Mouse (Mus musculus): Measurements from ENCODE around the gene Fam78b.

DNA sequence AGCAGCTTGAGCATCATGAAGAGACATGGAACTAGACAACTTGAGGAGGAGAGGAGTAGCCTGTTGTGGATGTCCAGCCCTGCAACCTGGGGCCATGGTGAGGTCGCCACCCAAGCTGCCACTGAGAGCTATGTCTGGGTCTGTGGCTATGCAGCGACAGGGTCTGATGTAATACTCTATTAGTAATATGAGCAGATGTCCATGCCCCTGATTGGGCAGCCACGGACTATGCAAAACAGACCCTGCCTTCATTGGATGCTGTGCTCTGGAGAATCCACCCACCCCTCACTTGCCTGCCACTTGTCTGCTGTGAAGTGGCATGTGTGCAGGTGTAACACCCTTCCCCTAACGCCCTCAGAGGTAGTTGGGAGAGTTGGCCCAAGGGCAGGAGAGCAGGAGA, 125.1 kb downstream of the Fam78b start:
- TF ChIP-seq CTCF (IDR thresholded peaks at IDR 0.05; ENCODE audit: borderline replicate concordance, control insufficient read depth, extremely low read depth, insufficient read depth, low read length, poor library complexity) = no peak
- no peak for TF ChIP-seq POLR2A (IDR thresholded peaks at IDR 0.05; ENCODE audit: control insufficient read depth, extremely low read depth, insufficient read depth, low read length, poor library complexity)
